Mouse (Mus musculus) MEL (cell line): ENCODE results near the gene Zfp65. TPM values are rescaled to one million over a fixed set of nuclear protein-coding genes. Genes with fewer than 3 reads are reported as not detected.

Experiments used
- DNase-seq: peaks from one replicate; pipeline ENCODE4 v3.0.0; 2011; ENCODE audit warnings: low read depth, low spot score
- H3K27ac ChIP-seq: 2 replicates; pipeline ENCODE4 v1.5.1; 2012; ENCODE audit warnings: low read depth, mild to moderate bottlenecking, control low read depth, low read length, moderate library complexity; ENCODE audit not compliant: control insufficient read depth
- H3K27me3 ChIP-seq, 2 experiments: fragments of 150-350 bp in 1 of 2; sonication (generic) in 1 of 2; 2 replicates each; pipeline ENCODE4 v1.6.1; 2012; ENCODE audit warnings: low read length in 2 of 2, mild to moderate bottlenecking in 2 of 2, improper control_type of control experiment in 1 of 2, moderate library complexity in 1 of 2; ENCODE audit not compliant: insufficient read depth in 2 of 2, control insufficient read depth in 1 of 2
- H3K36me3 ChIP-seq, 2 experiments: 2 replicates each; pipeline ENCODE4 v1.6.1; 2012 to 2014; ENCODE audit warnings: low read length in 2 of 2, improper control_type of control experiment in 1 of 2, inconsistent platforms in 1 of 2, mild to moderate bottlenecking in 1 of 2; ENCODE audit not compliant: insufficient read depth in 2 of 2, control insufficient read depth in 1 of 2
- H3K4me1 ChIP-seq, 2 experiments: fragments of 150-350 bp in 1 of 2; sonication (generic) in 1 of 2; 2 replicates each; pipeline ENCODE4 v1.6.1; 2012; ENCODE audit warnings: low read length in 2 of 2, improper control_type of control experiment in 1 of 2, mild to moderate bottlenecking in 1 of 2; ENCODE audit not compliant: insufficient read depth in 2 of 2, control insufficient read depth in 1 of 2
- H3K4me3 ChIP-seq, 2 experiments: fragments of 150-350 bp in 1 of 2; sonication (generic) in 1 of 2; 2 replicates each; pipeline ENCODE4 v1.5.1; 2012; ENCODE audit warnings: low read depth in 2 of 2, low read length in 2 of 2, mild to moderate bottlenecking in 2 of 2, moderate library complexity in 2 of 2, control low read depth in 1 of 2, improper control_type of control experiment in 1 of 2; ENCODE audit not compliant: control insufficient read depth in 1 of 2, insufficient read depth in 1 of 2
- H3K79me2 ChIP-seq: 2 replicates; pipeline ENCODE4 v1.6.1; 2012; ENCODE audit warnings: mild to moderate bottlenecking, low read length, moderate library complexity; ENCODE audit not compliant: control insufficient read depth, poor library complexity, insufficient read depth
- H3K9ac ChIP-seq: 2 replicates; pipeline ENCODE4 v1.6.1; 2012; ENCODE audit warnings: low read depth, mild to moderate bottlenecking, control low read depth, low read length, moderate library complexity; ENCODE audit not compliant: control insufficient read depth, poor library complexity, severe bottlenecking
- H3K9me3 ChIP-seq: fragments of 150-350 bp; sonication (generic); replicated peaks from 2 replicates; pipeline ENCODE4 v1.6.1; 2012; ENCODE audit warnings: mild to moderate bottlenecking, low read length, improper control_type of control experiment, moderate library complexity; ENCODE audit not compliant: insufficient read depth
- CHD2 ChIP-seq: IDR thresholded peaks from 2 replicates; pipeline ENCODE4 v1.6.1; 2011; ENCODE audit warnings: low read length, improper control_type of control experiment
- CTCF ChIP-seq, 3 experiments: IDR thresholded peaks in 2 of 3; conservative IDR thresholded peaks in 1 of 3; 2 replicates each; pipeline ENCODE4 v1.5.1; 2011 to 2012; ENCODE audit warnings: low read length in 3 of 3, low read depth in 2 of 3, mild to moderate bottlenecking in 2 of 3, improper control_type of control experiment in 1 of 3, inconsistent platforms in 1 of 3, mixed read lengths in 1 of 3, moderate library complexity in 1 of 3; ENCODE audit not compliant: control insufficient read depth in 1 of 3, insufficient read depth in 1 of 3, poor library complexity in 1 of 3, severe bottlenecking in 1 of 3
- EP300 ChIP-seq, 2 experiments: IDR thresholded peaks; 2 replicates each; pipeline ENCODE4 v1.6.1; 2011; ENCODE audit warnings: improper control_type of control experiment in 2 of 2, low read length in 2 of 2, low read depth in 1 of 2, mild to moderate bottlenecking in 1 of 2
- HCFC1 ChIP-seq: IDR thresholded peaks from 2 replicates; pipeline ENCODE4 v1.6.1; 2012; ENCODE audit warnings: low read depth, mild to moderate bottlenecking, inconsistent platforms, low read length, improper control_type of control experiment, moderate library complexity
- JUND ChIP-seq: IDR thresholded peaks from 2 replicates; pipeline ENCODE4 v1.6.1; 2011; ENCODE audit warnings: low read depth, mild to moderate bottlenecking, improper control_type of control experiment, low read length
- MAX ChIP-seq: IDR thresholded peaks from 2 replicates; pipeline ENCODE4 v1.6.1; 2011; ENCODE audit warnings: low read length, improper control_type of control experiment
- MEF2A ChIP-seq: IDR thresholded peaks from 2 replicates; pipeline ENCODE4 v1.6.1; 2014; ENCODE audit warnings: low read depth, mild to moderate bottlenecking, inconsistent platforms, low read length, improper control_type of control experiment; ENCODE audit not compliant: poor library complexity, insufficient replicate concordance, severe bottlenecking; ENCODE audit errors: extremely low read depth
- MYB ChIP-seq: IDR thresholded peaks from 2 replicates; pipeline ENCODE4 v1.6.1; 2011; ENCODE audit warnings: mild to moderate bottlenecking, low read depth, low read length, improper control_type of control experiment
- NRF1 ChIP-seq: IDR thresholded peaks from 2 replicates; pipeline ENCODE4 v1.6.1; 2014; ENCODE audit warnings: low read depth, mild to moderate bottlenecking, inconsistent platforms, low read length, improper control_type of control experiment, moderate library complexity; ENCODE audit not compliant: poor library complexity, insufficient read depth, severe bottlenecking
- POLR2AphosphoS5 ChIP-seq: IDR thresholded peaks from 2 replicates; pipeline ENCODE4 v1.6.1; 2012; ENCODE audit warnings: low read depth, borderline replicate concordance, mild to moderate bottlenecking, inconsistent platforms, low read length, moderate library complexity, mixed read lengths
- RAD21 ChIP-seq: IDR thresholded peaks from 2 replicates; pipeline ENCODE4 v1.6.1; 2011; ENCODE audit warnings: mild to moderate bottlenecking, low read depth, low read length, improper control_type of control experiment
- RCOR1 ChIP-seq: IDR thresholded peaks from 2 replicates; pipeline ENCODE4 v1.6.1; 2012; ENCODE audit warnings: low read depth, mild to moderate bottlenecking, inconsistent platforms, low read length, improper control_type of control experiment
- SMC3 ChIP-seq: IDR thresholded peaks from 2 replicates; pipeline ENCODE4 v1.6.1; 2011; ENCODE audit warnings: low read depth, low read length, improper control_type of control experiment
- TBP ChIP-seq: IDR thresholded peaks from 2 replicates; pipeline ENCODE4 v1.8.0; 2011; ENCODE audit warnings: low read depth, low read length, improper control_type of control experiment
- UBTF ChIP-seq: IDR thresholded peaks from 2 replicates; pipeline ENCODE4 v1.6.1; 2012; ENCODE audit warnings: low read depth, mild to moderate bottlenecking, inconsistent platforms, low read length, improper control_type of control experiment, moderate library complexity, borderline replicate concordance; ENCODE audit not compliant: insufficient read depth
- USF2 ChIP-seq, 2 experiments: IDR thresholded peaks; 2 replicates each; pipeline ENCODE4 v1.6.1; 2011 to 2012; ENCODE audit warnings: improper control_type of control experiment in 2 of 2, low read length in 2 of 2, borderline replicate concordance in 1 of 2, inconsistent platforms in 1 of 2, low read depth in 1 of 2, mild to moderate bottlenecking in 1 of 2; ENCODE audit not compliant: insufficient read depth in 1 of 2
- ZMIZ1 ChIP-seq: IDR thresholded peaks from 2 replicates; pipeline ENCODE4 v1.6.1; 2012; ENCODE audit warnings: low read depth, mild to moderate bottlenecking, inconsistent platforms, low read length, improper control_type of control experiment, moderate library complexity
- polyA plus RNA-seq, 2 experiments: library from polyadenylated mRNA; stranded (reverse) in 1 of 2; unstranded in 1 of 2; fragments of >175 nt in 1 of 2; fragments of >200 nt in 1 of 2; gene quantifications; 2 replicates each; pipeline versions ENCODE4 v1.2.1 to v1.2.4; 2012; ENCODE audit warnings: low replicate concordance in 2 of 2, low read depth in 1 of 2; ENCODE audit not compliant: insufficient read length in 2 of 2, insufficient read depth in 1 of 2, missing spikeins in 1 of 2
- total RNA-seq: library from RNA; depleted of rRNA; stranded (reverse); fragments of 300-350 nt; gene quantifications from 2 replicates; pipeline ENCODE4 v1.2.3, GENCODE M21; 2012; rRNA removed

The Zfp65 gene
- total and polyA plus RNA-seq, 3 experiments, result 2.9 to 3.9 TPM; not detected in 1

GRCm38 (mm10) chr13:67674902-67675301, 54.1 kb downstream of the Zfp65 start:
- peak; percentile 11 for DNase-seq
- Histone ChIP-seq H3K36me3 (no peaks in the 10 kb centered on the region), H3K27ac (no peak overlapping the region), H3K79me2 (no peaks in the 10 kb centered on the region), H3K9ac (no peak overlapping the region), H3K4me3 (no peak overlapping the region), H3K9me3 (no peaks in the 10 kb centered on the region), H3K4me1 (no peaks in the 10 kb centered on the region), H3K27me3 (no peaks in the 10 kb centered on the region)
- no peak for TF ChIP-seq MYB
- no peak for TF ChIP-seq ZMIZ1
- TF ChIP-seq CHD2, result no peak
- TF ChIP-seq UBTF, result no peak
- no peak for TF ChIP-seq RAD21
- no peak for TF ChIP-seq POLR2AphosphoS5
- TF ChIP-seq SMC3, result no peak
- no peak for TF ChIP-seq CTCF (IDR thresholded peaks at IDR 0.05 in 2 of 3, conservative IDR thresholded peaks at IDR 0.05 in 1 of 3; ENCODE audit: control insufficient read depth in 1 of 3, insufficient read depth in 1 of 3, low read depth in 2 of 3, low read length in 3 of 3, poor library complexity in 1 of 3, severe bottlenecking in 1 of 3)
- no peak for TF ChIP-seq HCFC1
- no peak for TF ChIP-seq EP300 (IDR thresholded peaks at IDR 0.05; ENCODE audit: low read depth in 1 of 2, low read length in 2 of 2)
- no peak for TF ChIP-seq NRF1
- no peak for TF ChIP-seq JUND
- no peak for TF ChIP-seq USF2 (IDR thresholded peaks at IDR 0.05; ENCODE audit: borderline replicate concordance in 1 of 2, insufficient read depth in 1 of 2, low read depth in 1 of 2, low read length in 2 of 2)
- TF ChIP-seq MEF2A, result no peak
- no peak for TF ChIP-seq RCOR1
- TF ChIP-seq TBP, result no peak
- no peak for TF ChIP-seq MAX

Other genes with a start within 250 kb of the Zfp65 start
- gene Zfp874b, start 244.9 kb downstream of the Zfp65 start, total RNA-seq, result 4.4 and 4.9 TPM in 2 replicates
- gene Zfp874b, start 244.9 kb downstream of the Zfp65 start, polyA plus RNA-seq, result 1 to 10 TPM in 1 of 2 experiments, not detected in 1; 3.5 TPM
- 3.5 and 4.8 TPM in 2 replicates for gene Zfp58, start 228.6 kb downstream of the Zfp65 start, total RNA-seq
- 1 to 10 TPM in 1 of 2 experiments, not detected in 1; 3.2 TPM for gene Zfp58, start 228.6 kb downstream of the Zfp65 start, polyA plus RNA-seq
- not detected in 2 replicates for gene Gm26965, start 203.0 kb downstream of the Zfp65 start, total RNA-seq
- not detected for gene Gm26965, start 203.0 kb downstream of the Zfp65 start, polyA plus RNA-seq
- gene Zfp87, start 203.0 kb downstream of the Zfp65 start, total RNA-seq, result 17.8 and 28.4 TPM in 2 replicates
- gene Zfp87, start 203.0 kb downstream of the Zfp65 start, polyA plus RNA-seq, result 10 to 100 TPM in 1 of 2 experiments, not detected in 1; 11.7 TPM
- gene Zfp748, start 175.3 kb downstream of the Zfp65 start, total RNA-seq, result 4.3 and 4.9 TPM in 2 replicates
- 1 to 10 TPM in 1 of 2 experiments, not detected in 1; 4.0 TPM for gene Zfp748, start 175.3 kb downstream of the Zfp65 start, polyA plus RNA-seq
- gene Zfp729b, start 119.5 kb downstream of the Zfp65 start, total RNA-seq, result 6.0 and 7.0 TPM in 2 replicates
- 1 to 10 TPM in 1 of 2 experiments, not detected in 1; 5.0 TPM for gene Zfp729b, start 119.5 kb downstream of the Zfp65 start, polyA plus RNA-seq
- gene Gm49345, start 91.4 kb downstream of the Zfp65 start, total RNA-seq, result 1.6 and 1.7 TPM in 2 replicates
- under 1 TPM in 1 of 2 experiments, not detected in 1; 0.54 TPM for gene Gm49345, start 91.4 kb downstream of the Zfp65 start, polyA plus RNA-seq
- 1.9 and 2.7 TPM in 2 replicates for gene Zfp729a, start 91.4 kb downstream of the Zfp65 start, total RNA-seq
- gene Zfp729a, start 91.4 kb downstream of the Zfp65 start, polyA plus RNA-seq, result 1 to 10 TPM in 1 of 2 experiments, not detected in 1; 2.6 TPM
- gene Zfp738, start 42.1 kb downstream of the Zfp65 start, total RNA-seq, result 0.59 and 2.0 TPM in 2 replicates
- gene Zfp738, start 42.1 kb downstream of the Zfp65 start, polyA plus RNA-seq, result 1 to 10 TPM in 1 of 2 experiments, not detected in 1; 2.4 TPM
- gene Zfp85, start 26.1 kb upstream of the Zfp65 start, total RNA-seq, result 1.4 and 2.1 TPM in 2 replicates
- 1 to 10 TPM in 1 of 2 experiments, not detected in 1; 1.6 TPM for gene Zfp85, start 26.1 kb upstream of the Zfp65 start, polyA plus RNA-seq
- not detected in 2 replicates for gene Zfp493, start 50.5 kb upstream of the Zfp65 start, total RNA-seq
- gene Zfp493, start 50.5 kb upstream of the Zfp65 start, polyA plus RNA-seq, result under 1 TPM in 1 of 2 experiments, not detected in 1; 0.38 TPM
- gene Zfp273, start 84.6 kb upstream of the Zfp65 start, total RNA-seq, result 0.39 and 0.58 TPM in 2 replicates
- under 1 TPM in 1 of 2 experiments, not detected in 1; 0.77 TPM for gene Zfp273, start 84.6 kb upstream of the Zfp65 start, polyA plus RNA-seq
- gene Gm10037, start 101.9 kb upstream of the Zfp65 start, total RNA-seq, result not detected in 2 replicates
- gene Gm10037, start 101.9 kb upstream of the Zfp65 start, polyA plus RNA-seq, result not detected
- gene BC048507, start 134.2 kb upstream of the Zfp65 start, total RNA-seq, result not detected in 2 replicates
- gene BC048507, start 134.2 kb upstream of the Zfp65 start, polyA plus RNA-seq, result not detected